Mouse (Mus musculus): ENCODE results near the gene Dnase2b.

DNA sequence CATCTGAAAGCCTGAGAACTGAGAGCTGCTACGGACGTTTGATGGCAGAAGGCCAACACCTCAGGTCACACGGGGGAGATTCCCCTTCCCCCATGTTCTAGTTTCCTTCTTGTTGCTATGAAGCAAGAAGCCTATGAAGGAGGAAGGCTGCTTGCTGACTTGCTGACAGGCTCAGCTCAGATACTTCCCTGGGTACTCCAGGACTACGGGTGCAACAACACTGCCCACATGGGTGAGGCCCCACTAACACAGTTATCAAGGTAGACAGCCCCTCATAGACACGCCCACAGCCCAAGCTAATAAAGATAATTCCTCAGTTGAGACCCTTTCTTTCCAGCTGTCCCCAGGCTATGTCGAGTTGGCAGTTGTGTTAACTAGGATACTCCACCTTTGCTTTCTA is 38.3 kb upstream of the Dnase2b start:
- no peak for TF ChIP-seq GATA1 (IDR thresholded peaks at IDR 0.05; ENCODE audit: low read length)
- no peak for TF ChIP-seq TAL1 (IDR thresholded peaks at IDR 0.05; ENCODE audit: low read length)

Measured in erythroblast, embryonic 14.5 days (primary cell).